Mouse (Mus musculus) hindbrain, embryonic 16.5 days (tissue): ENCODE results near the gene Ptprd. TPM values are rescaled to one million over a fixed set of nuclear protein-coding genes. Genes with fewer than 3 reads are reported as not detected.

Experiments used
- ATAC-seq: fragments of 200-750 bp; cut with Nextera tagmentation; 2 replicates; pipeline ENCODE4 v1.8.0; 2017; ENCODE audit warnings: moderate TSS enrichment, moderate library complexity
- H3K27ac ChIP-seq: fragments of 300-500 bp; sonication (generic); 2 replicates; pipeline ENCODE4 v1.5.1; 2014; ENCODE audit warnings: low read depth, mild to moderate bottlenecking, control low read depth, low read length, moderate library complexity
- H3K27me3 ChIP-seq: fragments of 300-500 bp; sonication (generic); replicated peaks from 2 replicates; pipeline ENCODE4 v1.6.1; 2014; ENCODE audit warnings: low read length; ENCODE audit not compliant: control insufficient read depth, insufficient read depth
- H3K36me3 ChIP-seq: fragments of 300-500 bp; sonication (generic); 2 replicates; pipeline ENCODE4 v1.6.1; 2014; ENCODE audit warnings: mild to moderate bottlenecking, low read length, moderate library complexity, mixed read lengths; ENCODE audit not compliant: control insufficient read depth, insufficient read depth
- H3K4me1 ChIP-seq: fragments of 300-500 bp; sonication (generic); 2 replicates; pipeline ENCODE4 v1.6.1; 2014; ENCODE audit warnings: low read depth, low read length; ENCODE audit not compliant: control insufficient read depth, insufficient read depth
- H3K4me2 ChIP-seq: fragments of 300-500 bp; sonication (generic); 2 replicates; pipeline ENCODE4 v1.6.1; 2014; ENCODE audit warnings: mild to moderate bottlenecking, low read length, control low read depth, moderate library complexity
- H3K4me3 ChIP-seq: fragments of 300-500 bp; sonication (generic); 2 replicates; pipeline ENCODE4 v1.5.1; 2014; ENCODE audit warnings: mild to moderate bottlenecking, low read length, control low read depth, moderate library complexity
- H3K9ac ChIP-seq: fragments of 300-500 bp; sonication (generic); 2 replicates; pipeline ENCODE4 v1.6.1; 2014; ENCODE audit warnings: low read depth, mild to moderate bottlenecking, control low read depth, low read length, moderate library complexity
- H3K9me3 ChIP-seq: fragments of 300-500 bp; sonication (generic); 2 replicates; pipeline ENCODE4 v1.6.1; 2014; ENCODE audit warnings: mild to moderate bottlenecking, low read length, moderate library complexity; ENCODE audit not compliant: control insufficient read depth
- WGBS: fragments of 180-500 bp; shearing (Covaris S2); extraction: QIAGEN DNeasy Blood & Tissue Kit; methylation state at CpG from one replicate; pipeline ENCODE4 v1.1.7; 2014; 5-methylcytosine and 5-hydroxymethylcytosine counted together
- polyA plus RNA-seq: library from polyadenylated mRNA; unstranded; fragments of >200 nt; fragmentation: Nextera tagmentation; extraction: Ambion mirVana; gene quantifications from 2 replicates; pipeline ENCODE4 v1.2.1, GENCODE M21; 2015

Ptprd gene
- polyA plus RNA-seq, 1 experiment from 2014 or later, result 71.6 TPM

GRCm38 (mm10) chr4:76656734-76657133 is 1555.0 kb downstream of the Ptprd start:
- 76% methylated on average over 3 of the region's 3 CpGs for WGBS
- H3K4me1 ChIP-seq, result no peaks in the 10 kb centered on the region
- H3K9me3 ChIP-seq, result no peaks in the 10 kb centered on the region
- no peak overlapping the region for H3K9ac ChIP-seq
- no peak overlapping the region for H3K4me3 ChIP-seq
- no peaks in the 10 kb centered on the region for H3K27me3 ChIP-seq
- H3K36me3 ChIP-seq, result no peaks in the 10 kb centered on the region
- no peak overlapping the region for H3K4me2 ChIP-seq
- no peak overlapping the region for H3K27ac ChIP-seq
- ATAC-seq, result no peak

- no peak for ATAC-seq
- no peaks in the 10 kb centered on the region for H3K27me3 ChIP-seq
- H3K4me3 ChIP-seq, result no peak overlapping the region
- no peaks in the 10 kb centered on the region for H3K4me1 ChIP-seq
- H3K36me3 ChIP-seq, result no peaks in the 10 kb centered on the region
- H3K9me3 ChIP-seq, result no peaks in the 10 kb centered on the region
- no peak overlapping the region for H3K9ac ChIP-seq
- no peak overlapping the region for H3K4me2 ChIP-seq
- 89% methylated on average over 2 of the region's 2 CpGs for WGBS
- H3K27ac ChIP-seq, result no peak overlapping the region
Observed at GRCm38 (mm10) chr4:76652971-76653370, 1558.8 kb downstream of the Ptprd start.

GRCm38 (mm10) chr4:76621740-76622139 is 1590.0 kb downstream of the Ptprd start:
- Histone ChIP-seq H3K4me3 (no peak overlapping the region), H3K4me1 (no peaks in the 10 kb centered on the region), H3K9me3 (no peaks in the 10 kb centered on the region), H3K4me2 (no peak overlapping the region), H3K27me3 (no peaks in the 10 kb centered on the region), H3K36me3 (no peaks in the 10 kb centered on the region), H3K27ac (no peak overlapping the region), H3K9ac (no peak overlapping the region)
- ATAC-seq, result no peak
- WGBS, result 84% methylated on average over 7 of the region's 7 CpGs

- H3K27ac ChIP-seq, result no peak overlapping the region
- no peaks in the 10 kb centered on the region for H3K4me1 ChIP-seq
- H3K36me3 ChIP-seq, result no peaks in the 10 kb centered on the region
- H3K27me3 ChIP-seq, result no peaks in the 10 kb centered on the region
- H3K9me3 ChIP-seq, result no peaks in the 10 kb centered on the region
- no peak for ATAC-seq
- H3K4me2 ChIP-seq, result no peak overlapping the region
- 88% methylated on average over 6 of the region's 6 CpGs for whole genome bisulfite sequencing
- no peak overlapping the region for H3K4me3 ChIP-seq
- no peak overlapping the region for H3K9ac ChIP-seq
Observed at GRCm38 (mm10) chr4:76616614-76617013, 1595.1 kb downstream of the Ptprd start.

GRCm38 (mm10) chr4:76608246-76608645 is 1603.5 kb downstream of the Ptprd start:
- no peak overlapping the region for H3K4me3 ChIP-seq
- no peak overlapping the region for H3K27ac ChIP-seq
- no peak for ATAC-seq
- WGBS, result 52% methylated on average over 7 of the region's 7 CpGs
- no peaks in the 10 kb centered on the region for H3K36me3 ChIP-seq
- no peaks in the 10 kb centered on the region for H3K27me3 ChIP-seq
- H3K9me3 ChIP-seq, result no peaks in the 10 kb centered on the region
- H3K9ac ChIP-seq, result no peak overlapping the region
- no peak overlapping the region for H3K4me2 ChIP-seq
- no peaks in the 10 kb centered on the region for H3K4me1 ChIP-seq

- Histone ChIP-seq H3K4me1 (no peaks in the 10 kb centered on the region), H3K27me3 (no peaks in the 10 kb centered on the region), H3K4me3 (no peak overlapping the region), H3K4me2 (no peak overlapping the region), H3K27ac (no peak overlapping the region), H3K36me3 (no peaks in the 10 kb centered on the region), H3K9ac (no peak overlapping the region), H3K9me3 (no peaks in the 10 kb centered on the region)
- 77% methylated on average over 2 of the region's 2 CpGs for WGBS
- no peak for ATAC-seq
Observed at GRCm38 (mm10) chr4:76606808-76607207, 1605.0 kb downstream of the Ptprd start.

- no peak for ATAC-seq
- no peak overlapping the region for H3K4me3 ChIP-seq
- H3K9ac ChIP-seq, result no peak overlapping the region
- no peaks in the 10 kb centered on the region for H3K9me3 ChIP-seq
- H3K4me1 ChIP-seq, result no peaks in the 10 kb centered on the region
- WGBS, result 88% methylated on average over 1 of the region's 1 CpGs
- no peaks in the 10 kb centered on the region for H3K36me3 ChIP-seq
- no peak overlapping the region for H3K4me2 ChIP-seq
- no peaks in the 10 kb centered on the region for H3K27me3 ChIP-seq
- H3K27ac ChIP-seq, result no peak overlapping the region
Observed at GRCm38 (mm10) chr4:76590722-76591121, 1621.0 kb downstream of the Ptprd start.

- Histone ChIP-seq H3K27me3 (no peaks in the 10 kb centered on the region), H3K9me3 (no peaks in the 10 kb centered on the region), H3K9ac (no peak overlapping the region), H3K4me2 (no peak overlapping the region), H3K27ac (no peak overlapping the region), H3K4me3 (no peak overlapping the region), H3K36me3 (no peaks in the 10 kb centered on the region), H3K4me1 (no peaks in the 10 kb centered on the region)
- WGBS, result 88% methylated on average over 3 of the region's 3 CpGs
- ATAC-seq, result no peak
Observed at GRCm38 (mm10) chr4:76583025-76583424, 1628.7 kb downstream of the Ptprd start.

- no peak for ATAC-seq
- Histone ChIP-seq H3K27me3 (no peaks in the 10 kb centered on the region), H3K27ac (no peak overlapping the region), H3K9me3 (no peaks in the 10 kb centered on the region), H3K36me3 (no peaks in the 10 kb centered on the region), H3K4me1 (no peaks in the 10 kb centered on the region), H3K4me3 (no peak overlapping the region), H3K9ac (no peak overlapping the region), H3K4me2 (no peak overlapping the region)
Observed at GRCm38 (mm10) chr4:76566006-76566405, 1645.8 kb downstream of the Ptprd start.

GRCm38 (mm10) chr4:76541769-76542168 is 1670.0 kb downstream of the Ptprd start:
- no peak overlapping the region for H3K4me2 ChIP-seq
- H3K4me3 ChIP-seq, result no peak overlapping the region
- no peaks in the 10 kb centered on the region for H3K36me3 ChIP-seq
- WGBS, result 74% methylated on average over 2 of the region's 2 CpGs
- ATAC-seq, result no peak
- no peak overlapping the region for H3K27ac ChIP-seq
- H3K9me3 ChIP-seq, result no peaks in the 10 kb centered on the region
- no peaks in the 10 kb centered on the region for H3K4me1 ChIP-seq
- H3K27me3 ChIP-seq, result no peaks in the 10 kb centered on the region
- no peak overlapping the region for H3K9ac ChIP-seq
